Mouse (Mus musculus): ENCODE measurements around the gene Cenpa.

Gene Cenpa

GRCm38 (mm10) chr5:30666391-30667195 lies at the start of gene Cenpa:
Gene Cenpa (plus strand): TSS chr5:30666777.
- peak; percentile 97 for DNase-seq (ENCODE audit: low read depth, low spot score)

GRCm38 (mm10) chr5:30617357-30617756 lies 49.2 kb upstream of the Cenpa start:
- DNase-seq (ENCODE audit: low read depth, low spot score): peak; percentile 28

GRCm38 (mm10) chr5:30617851-30618250 lies 48.7 kb upstream of the Cenpa start:
- no peak for DNase-seq (ENCODE audit: low read depth, low spot score)

DNA sequence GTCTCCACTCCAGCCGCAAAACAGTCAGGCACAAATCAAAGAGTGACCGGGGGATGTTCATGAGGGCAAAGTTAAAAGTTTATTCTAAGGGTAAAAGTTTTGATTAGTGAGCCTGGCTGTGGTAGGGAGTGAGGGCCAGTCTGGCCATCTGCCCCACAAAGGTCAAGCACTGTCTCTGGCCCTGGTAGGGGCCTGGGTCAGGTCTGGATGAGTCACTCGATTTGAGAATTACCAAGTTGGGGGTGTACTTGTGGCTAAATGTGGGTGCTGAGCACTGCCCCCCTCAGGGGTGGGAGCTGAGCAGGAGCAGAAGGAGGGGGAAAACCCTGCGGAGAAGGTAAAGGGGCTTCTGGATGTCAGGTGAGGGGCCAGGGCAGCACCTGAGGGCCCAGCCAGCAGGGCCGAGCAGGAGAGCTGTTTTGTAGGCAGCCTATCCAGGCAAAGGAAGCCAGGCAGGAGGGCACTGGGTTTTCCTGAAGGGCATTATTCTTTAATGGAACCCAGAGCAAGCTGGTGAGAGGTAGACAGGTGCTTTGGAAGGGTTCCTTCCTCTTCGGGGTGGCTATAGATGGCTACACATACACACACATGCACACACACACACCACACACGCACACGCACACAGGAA lies 48.1 kb upstream of the Cenpa start:
- no peak for DNase-seq (ENCODE audit: low read depth, low spot score)

DNA sequence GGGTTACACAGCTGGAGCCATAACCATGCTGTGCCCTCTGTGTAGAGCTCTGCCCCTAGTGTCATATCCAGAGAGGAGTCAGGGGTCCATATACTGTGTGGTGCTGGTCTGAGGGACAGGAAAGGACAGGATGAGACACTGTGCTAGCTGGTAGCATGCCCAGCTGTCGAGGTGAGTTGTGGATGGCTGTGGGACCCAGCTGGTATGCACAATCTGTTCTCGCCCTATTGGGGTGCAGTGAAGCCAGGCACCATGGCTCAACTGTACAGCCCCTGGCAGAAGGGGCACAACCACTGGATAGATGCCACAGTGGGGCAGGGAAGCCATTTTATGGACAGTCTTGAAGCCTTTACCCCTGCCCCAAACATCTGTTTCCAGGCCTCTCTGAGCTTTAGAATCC lies 47.4 kb upstream of the Cenpa start:
- no peak for DNase-seq (ENCODE audit: low read depth, low spot score)

DNA sequence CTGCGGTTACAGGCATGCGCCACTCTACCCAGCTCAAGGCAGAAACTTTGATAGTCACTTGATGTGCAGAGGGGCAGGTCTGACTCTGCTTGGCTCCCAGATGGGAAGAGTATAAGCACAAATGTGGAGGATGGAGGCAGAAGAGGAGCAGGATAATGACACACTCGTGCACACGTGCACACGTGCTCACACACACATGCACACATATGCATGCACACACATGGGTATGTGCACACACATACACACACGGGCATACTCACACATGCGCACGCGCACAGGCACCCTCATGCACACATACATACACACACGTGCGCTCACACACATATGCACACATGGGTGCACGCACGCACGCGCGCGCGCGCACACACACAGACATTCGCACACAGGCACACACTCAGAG lies 46.0 kb upstream of the Cenpa start:
- no peak for DNase-seq (ENCODE audit: low read depth, low spot score)

- no peak for DNase-seq (ENCODE audit: low read depth, low spot score)
Observed at GRCm38 (mm10) chr5:30621211-30621790, 45.3 kb upstream of the Cenpa start.

DNA sequence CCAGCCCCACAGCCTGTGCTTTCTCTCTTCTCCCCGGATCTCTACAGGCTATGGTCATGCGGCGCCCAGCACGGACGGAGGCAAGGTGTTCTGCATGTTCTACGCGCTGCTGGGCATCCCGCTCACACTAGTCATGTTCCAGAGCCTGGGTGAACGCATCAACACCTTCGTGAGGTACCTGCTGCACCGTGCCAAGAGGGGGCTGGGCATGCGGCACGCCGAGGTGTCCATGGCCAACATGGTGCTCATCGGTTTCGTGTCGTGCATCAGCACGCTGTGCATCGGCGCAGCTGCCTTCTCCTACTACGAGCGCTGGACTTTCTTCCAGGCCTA lies 44.8 kb upstream of the Cenpa start:
- DNase-seq (ENCODE audit: low read depth, low spot score): no peak

DNA sequence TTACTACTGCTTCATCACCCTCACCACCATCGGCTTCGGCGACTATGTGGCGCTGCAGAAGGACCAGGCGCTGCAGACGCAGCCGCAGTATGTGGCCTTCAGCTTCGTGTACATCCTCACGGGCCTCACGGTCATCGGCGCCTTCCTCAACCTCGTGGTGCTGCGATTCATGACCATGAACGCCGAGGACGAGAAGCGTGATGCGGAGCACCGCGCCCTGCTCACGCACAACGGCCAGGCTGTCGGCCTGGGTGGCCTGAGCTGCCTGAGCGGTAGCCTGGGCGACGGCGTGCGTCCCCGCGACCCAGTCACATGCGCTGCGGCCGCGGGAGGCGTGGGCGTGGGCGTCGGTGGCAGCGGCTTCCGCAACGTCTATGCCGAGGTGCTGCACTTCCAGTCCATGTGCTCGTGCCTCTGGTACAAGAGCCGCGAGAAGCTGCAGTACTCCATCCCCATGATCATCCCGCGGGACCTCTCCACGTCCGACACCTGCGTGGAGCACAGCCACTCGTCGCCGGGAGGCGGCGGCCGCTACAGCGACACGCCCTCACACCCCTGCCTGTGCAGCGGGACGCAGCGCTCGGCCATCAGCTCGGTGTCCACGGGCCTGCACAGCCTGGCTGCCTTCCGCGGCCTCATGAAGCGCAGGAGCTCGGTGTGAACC lies 44.3 kb upstream of the Cenpa start:
- peak; percentile 66 for DNase-seq (ENCODE audit: low read depth, low spot score)

GRCm38 (mm10) chr5:30622841-30623185 lies 43.8 kb upstream of the Cenpa start:
- no peak for DNase-seq (ENCODE audit: low read depth, low spot score)

- DNase-seq (ENCODE audit: low read depth, low spot score): no peak
Observed at GRCm38 (mm10) chr5:30623380-30623779, 43.2 kb upstream of the Cenpa start.

DNA sequence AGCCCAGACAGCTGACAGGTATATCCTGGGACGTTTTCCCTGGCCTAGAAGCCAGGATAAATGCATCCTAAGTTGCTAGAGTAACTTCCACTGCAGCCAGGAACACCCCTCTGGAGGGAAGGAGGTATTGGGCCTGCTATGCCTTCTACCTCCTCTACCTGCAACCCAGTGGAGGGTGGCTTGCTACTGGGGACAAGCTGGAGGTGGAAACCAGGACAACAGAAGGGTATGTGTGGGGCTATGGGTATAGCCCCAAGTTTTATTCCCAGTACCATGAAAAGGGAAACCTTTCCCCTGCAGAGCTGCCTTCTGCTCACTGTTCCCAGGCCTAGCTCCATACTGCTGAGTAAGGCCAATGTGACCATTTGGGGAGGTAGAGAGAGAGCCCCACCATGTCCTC lies 42.3 kb upstream of the Cenpa start:
- DNase-seq (ENCODE audit: low read depth, low spot score): no peak

DNA sequence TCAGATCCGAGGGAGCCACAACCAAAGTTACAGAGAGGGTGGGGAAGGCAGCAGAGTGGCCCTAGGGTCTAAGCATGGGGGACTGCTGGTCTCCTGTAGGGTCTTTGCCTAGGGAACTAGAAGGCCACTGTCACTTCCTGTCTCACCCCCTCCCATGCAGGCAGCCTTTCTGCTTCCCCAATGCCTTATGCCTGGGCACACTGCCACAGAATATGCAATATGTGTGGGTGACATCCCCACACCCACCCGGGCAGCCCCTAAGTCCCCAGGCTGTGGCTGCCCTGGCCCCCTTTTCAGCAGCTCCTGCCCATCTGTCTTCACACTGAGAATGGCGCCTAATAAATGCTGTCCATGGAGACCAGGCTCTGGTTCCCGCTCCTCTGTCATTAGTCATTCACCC lies 41.7 kb upstream of the Cenpa start:
- no peak for DNase-seq (ENCODE audit: low read depth, low spot score)

GRCm38 (mm10) chr5:30625379-30625778 lies 41.2 kb upstream of the Cenpa start:
- DNase-seq (ENCODE audit: low read depth, low spot score): no peak

GRCm38 (mm10) chr5:30626331-30627105 lies 40.1 kb upstream of the Cenpa start:
- DNase-seq (ENCODE audit: low read depth, low spot score): no peak

GRCm38 (mm10) chr5:30628511-30628910 lies 38.1 kb upstream of the Cenpa start:
- DNase-seq (ENCODE audit: low read depth, low spot score): no peak

- no peak for DNase-seq (ENCODE audit: low read depth, low spot score)
Observed at GRCm38 (mm10) chr5:30630401-30630800, 36.2 kb upstream of the Cenpa start.

- DNase-seq (ENCODE audit: low read depth, low spot score): no peak
Observed at GRCm38 (mm10) chr5:30632134-30632533, 34.4 kb upstream of the Cenpa start.

DNA sequence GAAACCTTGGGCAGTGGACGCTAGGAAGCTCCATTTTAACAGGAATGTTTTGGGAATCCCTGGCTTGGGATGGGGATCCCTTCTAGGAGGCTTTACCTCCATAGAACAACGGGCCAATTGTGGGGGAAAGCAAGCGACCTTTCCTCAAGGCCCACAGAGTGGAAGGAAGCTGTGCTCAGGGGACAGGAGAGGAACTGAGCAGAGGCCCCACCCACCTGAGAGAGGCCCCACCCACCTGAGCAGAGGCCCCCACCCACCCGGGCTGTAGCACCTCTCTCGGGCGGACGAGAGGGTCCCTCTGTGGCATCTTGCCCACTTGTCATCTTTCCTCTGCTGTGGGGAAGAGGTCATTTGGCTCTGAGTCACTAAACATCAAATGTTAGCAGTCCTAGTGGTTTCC lies 29.6 kb upstream of the Cenpa start:
- no peak for DNase-seq (ENCODE audit: low read depth, low spot score)

GRCm38 (mm10) chr5:30638041-30638440 lies 28.5 kb upstream of the Cenpa start:
- DNase-seq (ENCODE audit: low read depth, low spot score): peak; percentile 78

DNA sequence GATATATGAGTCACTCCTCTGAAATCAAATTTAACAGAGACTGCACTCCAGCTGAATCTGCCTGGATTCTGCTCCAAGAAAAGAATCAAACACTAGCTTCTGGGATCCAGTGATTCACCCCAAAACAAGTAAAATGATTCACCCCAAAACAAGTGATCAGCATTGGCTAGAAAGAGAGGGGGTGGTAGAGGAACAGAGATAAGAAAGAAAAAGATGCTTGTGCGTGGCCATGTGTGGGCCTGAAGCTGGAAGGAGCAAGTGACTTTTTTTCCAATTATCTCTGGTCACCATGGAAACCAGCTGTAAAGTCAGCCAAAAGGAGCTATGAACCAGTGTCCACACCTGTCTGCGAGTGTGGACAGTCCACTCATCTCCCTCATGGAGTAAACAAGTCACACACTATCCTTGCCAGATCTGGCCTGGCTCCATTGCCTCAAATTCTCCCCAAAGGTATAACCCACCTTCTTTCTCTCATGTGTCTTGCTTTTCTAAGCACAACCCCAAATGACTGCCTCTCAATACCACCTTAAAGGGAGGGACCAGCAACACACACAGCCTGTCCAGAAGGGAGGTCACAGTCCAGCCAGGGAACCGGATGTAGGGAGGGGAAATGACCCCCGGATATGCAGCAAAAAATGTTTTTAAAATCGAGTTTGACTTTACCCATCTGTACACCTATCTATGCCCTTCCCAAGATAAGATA lies 22.9 kb upstream of the Cenpa start:
- no peak for DNase-seq (ENCODE audit: low read depth, low spot score)
